Mouse (Mus musculus) right cerebral cortex, postnatal 36 days (tissue): Measurements from ENCODE around the gene Mindy3.
"Not testable (repeated sequence)": the region's sequence is repeated elsewhere in the genome, so short reads cannot be mapped to it uniquely, and the experiment has no call there.

ENCODE experiments used
- DNase-seq, 2 experiments: peaks; one replicate each; pipeline ENCODE4 v3.0.0; 2022; ENCODE audit warnings: low spot score in 2 of 2, mixed read lengths in 1 of 2

Mindy3 gene

GRCm38 (mm10) chr2:12419262-12419655, at the start of gene Mindy3:
Gene Mindy3 (minus strand): TSS chr2:12419470.
- DNase-seq, result peak; percentile 65 to 83

GRCm38 (mm10) chr2:12459732-12460131, 40.5 kb upstream of the Mindy3 start:
- no peak for DNase-seq

- DNase-seq, result no peak
Measured at GRCm38 (mm10) chr2:12450108-12450507, 30.8 kb upstream of the Mindy3 start.

- no peak for DNase-seq
Measured at GRCm38 (mm10) chr2:12440120-12440519, 20.9 kb upstream of the Mindy3 start.

GRCm38 (mm10) chr2:12439543-12439942, 20.3 kb upstream of the Mindy3 start:
- no peak for DNase-seq

- DNase-seq, result no peak
Measured at GRCm38 (mm10) chr2:12438181-12438580, 18.9 kb upstream of the Mindy3 start.

GRCm38 (mm10) chr2:12432055-12432454, 12.8 kb upstream of the Mindy3 start:
- no peak for DNase-seq

GRCm38 (mm10) chr2:12424374-12424773, 5.1 kb upstream of the Mindy3 start:
- no peak for DNase-seq

- DNase-seq, result not testable (repeated sequence)
Measured at GRCm38 (mm10) chr2:12423426-12423825, 4.2 kb upstream of the Mindy3 start.

GRCm38 (mm10) chr2:12418534-12419261, 572 bp downstream of the Mindy3 start:
- DNase-seq, result peak in 1 of 2 experiments; percentile 16

- no peak for DNase-seq
Measured at GRCm38 (mm10) chr2:12418121-12418520, 1.1 kb downstream of the Mindy3 start.

- DNase-seq, result no peak
Measured at GRCm38 (mm10) chr2:12412309-12412708, 7.0 kb downstream of the Mindy3 start.

GRCm38 (mm10) chr2:12411129-12411528, 8.1 kb downstream of the Mindy3 start:
- no peak for DNase-seq

GRCm38 (mm10) chr2:12406737-12407136, 12.5 kb downstream of the Mindy3 start:
- no peak for DNase-seq

- no peak for DNase-seq
Measured at GRCm38 (mm10) chr2:12402469-12402868, 16.8 kb downstream of the Mindy3 start.

GRCm38 (mm10) chr2:12401137-12401536, 18.1 kb downstream of the Mindy3 start:
- DNase-seq, result no peak

- DNase-seq, result no peak
Measured at GRCm38 (mm10) chr2:12389028-12389427, 30.2 kb downstream of the Mindy3 start.

GRCm38 (mm10) chr2:12388569-12388968, 30.7 kb downstream of the Mindy3 start:
- DNase-seq, result no peak

- DNase-seq, result no peak
Measured at GRCm38 (mm10) chr2:12384389-12384788, 34.9 kb downstream of the Mindy3 start.

GRCm38 (mm10) chr2:12382650-12383049, 36.6 kb downstream of the Mindy3 start:
- DNase-seq, result no peak

GRCm38 (mm10) chr2:12380233-12380632, 39.0 kb downstream of the Mindy3 start:
- DNase-seq, result no peak

GRCm38 (mm10) chr2:12378591-12378990, 40.7 kb downstream of the Mindy3 start:
- DNase-seq, result no peak

- no peak for DNase-seq
Measured at GRCm38 (mm10) chr2:12377024-12377423, 42.2 kb downstream of the Mindy3 start.

GRCm38 (mm10) chr2:12372883-12373282, 46.4 kb downstream of the Mindy3 start:
- DNase-seq, result no peak
